7 mouse cellular contexts compared by ENCODE assay signal in genomic region chr17:34261502-34261901, GRCm38 (mm10). TPM values are rescaled to one million over a fixed set of nuclear protein-coding genes. Genes with fewer than 3 reads are reported as not detected.
DNase-seq lines count a peak whose midpoint lies in the region; ATAC-seq and TF ChIP-seq lines count a peak whose summit lies in the region.

No protein-coding gene starts in this region.

- H3K4me3 ChIP-seq in brown adipose tissue, adult 24 weeks (ENCODE audit: insufficient read depth, low read depth, low read length) = no peak overlapping the region
- H3K4me3 ChIP-seq in forebrain, postnatal 0 days (ENCODE audit: low read depth, low read length) = no peak overlapping the region
- no peak overlapping the region for H3K4me3 ChIP-seq in hindbrain, embryonic 16.5 days (ENCODE audit: low read length)
- no peak overlapping the region for H3K4me3 ChIP-seq in midbrain, embryonic 13.5 days (replicated peaks)

- H3K36me3 ChIP-seq in forebrain, postnatal 0 days (ENCODE audit: insufficient read depth) = no peaks in the 10 kb centered on the region
- H3K36me3 ChIP-seq in hindbrain, embryonic 16.5 days (ENCODE audit: control insufficient read depth, insufficient read depth, low read length) = no peaks in the 10 kb centered on the region
- no peaks in the 10 kb centered on the region for H3K36me3 ChIP-seq in midbrain, embryonic 13.5 days

- peak; percentile 60 for DNase-seq in Patski (ENCODE audit: low read depth, low spot score)
- peak; percentile 90 for DNase-seq in forebrain, postnatal 0 days
- DNase-seq in layer of hippocampus, postnatal 14 days (ENCODE audit: low spot score in 2 of 2) = peak; percentile 55 to 88
- DNase-seq in right cerebral cortex, postnatal 4 days = peak; percentile 77

- no peaks in the 10 kb centered on the region for H3K4me1 ChIP-seq in brown adipose tissue, adult 24 weeks (ENCODE audit: control insufficient read depth, insufficient read depth, insufficient read length, low read length)
- peaks cover 5% of the 10 kb centered on the region for H3K4me1 ChIP-seq in forebrain, postnatal 0 days (ENCODE audit: insufficient read depth)
- H3K4me1 ChIP-seq in hindbrain, embryonic 16.5 days (ENCODE audit: control insufficient read depth, insufficient read depth, low read depth, low read length) = peaks cover 10% of the 10 kb centered on the region
- H3K4me1 ChIP-seq in midbrain, embryonic 13.5 days (replicated peaks) = peaks cover 24% of the 10 kb centered on the region

- ATAC-seq in Patski = peak; percentile 55
- peak; percentile 56 for ATAC-seq in forebrain, postnatal 0 days
- peak; percentile 72 for ATAC-seq in hindbrain, embryonic 16.5 days
- peak; percentile 73 for ATAC-seq in midbrain, embryonic 13.5 days

- peak overlapping the region; percentile 71 for H3K27ac ChIP-seq in brown adipose tissue, adult 24 weeks (replicated peaks; ENCODE audit: low read depth, low read length)
- no peak overlapping the region for H3K27ac ChIP-seq in forebrain, postnatal 0 days (ENCODE audit: low read depth, low read length)
- no peak overlapping the region for H3K27ac ChIP-seq in hindbrain, embryonic 16.5 days (ENCODE audit: low read depth, low read length)
- H3K27ac ChIP-seq in midbrain, embryonic 13.5 days = no peak overlapping the region

- CTCF ChIA-PET in Patski (lab: Charles Lee) = interaction anchor here (1.3 to 1.6 kb wide), 2 partner anchors 11 to 23 kb away, joined by 3 to 4 read pairs; partner anchors contain the start of gene H2-Ob

- in situ Hi-C loops in Patski (cut with MboI; ENCODE audit: low pct_unique_long_range_greater_than_20kb) = no loop called here

- no peak for TF ChIP-seq CTCF in Patski (IDR thresholded peaks at IDR 0.05)
- no peak for TF ChIP-seq CTCF in forebrain, postnatal 0 days (IDR thresholded peaks at IDR 0.05; ENCODE audit: low read depth)

- no peak overlapping the region for H3K9ac ChIP-seq in forebrain, postnatal 0 days
- H3K9ac ChIP-seq in hindbrain, embryonic 16.5 days (ENCODE audit: low read depth, low read length) = no peak overlapping the region
- H3K9ac ChIP-seq in midbrain, embryonic 13.5 days (replicated peaks) = no peak overlapping the region

- POLR2A ChIA-PET in Patski (lab: Charles Lee) = no interaction called here

- no peak overlapping the region for H3K4me2 ChIP-seq in forebrain, postnatal 0 days (ENCODE audit: low read depth)
- H3K4me2 ChIP-seq in hindbrain, embryonic 16.5 days (ENCODE audit: low read length) = no peak overlapping the region
- no peak overlapping the region for H3K4me2 ChIP-seq in midbrain, embryonic 13.5 days (replicated peaks)

- WGBS in forebrain, postnatal 0 days = 29% methylated on average over 4 of the region's 4 CpGs
- WGBS in hindbrain, embryonic 16.5 days = 22% methylated on average over 4 of the region's 4 CpGs
- 28% methylated on average over 4 of the region's 4 CpGs for WGBS in midbrain, embryonic 13.5 days

- peaks cover 15% of the 10 kb centered on the region for H3K27me3 ChIP-seq in Patski
- H3K27me3 ChIP-seq in forebrain, postnatal 0 days (ENCODE audit: insufficient read depth, low read length) = peaks cover 28% of the 10 kb centered on the region
- no peaks in the 10 kb centered on the region for H3K27me3 ChIP-seq in hindbrain, embryonic 16.5 days (replicated peaks; ENCODE audit: control insufficient read depth, insufficient read depth, low read length)
- H3K27me3 ChIP-seq in midbrain, embryonic 13.5 days = peaks cover 36% of the 10 kb centered on the region

- no peaks in the 10 kb centered on the region for H3K9me3 ChIP-seq in forebrain, postnatal 0 days (ENCODE audit: low read length)
- no peaks in the 10 kb centered on the region for H3K9me3 ChIP-seq in hindbrain, embryonic 16.5 days (ENCODE audit: control insufficient read depth, low read length)
- H3K9me3 ChIP-seq in midbrain, embryonic 13.5 days = no peaks in the 10 kb centered on the region

RNA-seq across cellular contexts. Expression of gene H2-Ab1, which starts 4.0 kb away (rescaled TPM):
- 0.09 TPM for polyA plus RNA-seq in Patski (2021)
- 71.7 and 90.6 TPM in 2 replicates for polyA plus RNA-seq in brown adipose tissue, adult 24 weeks (2012; ENCODE audit: insufficient read depth, insufficient read length, missing spikeins)
- total RNA-seq in forebrain, postnatal 0 days (2014; rRNA removed) = 0.38 and 2.0 TPM in 2 replicates
- 1.8 and 2.1 TPM in 2 replicates for polyA plus RNA-seq in forebrain, postnatal 0 days (2015; fragmentation: Nextera tagmentation; extraction: Ambion mirVana)
- polyA plus RNA-seq in hindbrain, embryonic 16.5 days (2015; fragmentation: Nextera tagmentation; extraction: Ambion mirVana) = 1.7 and 2.3 TPM in 2 replicates
- total RNA-seq in layer of hippocampus, postnatal 14 days (2021) = 1 to 10 TPM; 2.3 to 2.7 TPM
- polyA plus RNA-seq in midbrain, embryonic 13.5 days (2015; fragmentation: Nextera tagmentation; extraction: Ambion mirVana) = 1.7 and 2.1 TPM in 2 replicates

RNA-seq across cellular contexts. Expression of gene H2-Ob, which starts 22.8 kb away (rescaled TPM):
- not detected for polyA plus RNA-seq in Patski (2021)
- 0.55 and 2.1 TPM in 2 replicates for polyA plus RNA-seq in brown adipose tissue, adult 24 weeks (2012; ENCODE audit: insufficient read depth, insufficient read length, missing spikeins)
- 0.10 TPM in 1 of 2 replicates, not detected in the other for total RNA-seq in forebrain, postnatal 0 days (2014; rRNA removed)
- 0.33 and 0.36 TPM in 2 replicates for polyA plus RNA-seq in forebrain, postnatal 0 days (2015; fragmentation: Nextera tagmentation; extraction: Ambion mirVana)
- polyA plus RNA-seq in hindbrain, embryonic 16.5 days (2015; fragmentation: Nextera tagmentation; extraction: Ambion mirVana) = 0.16 and 0.33 TPM in 2 replicates
- total RNA-seq in layer of hippocampus, postnatal 14 days (2021) = under 1 TPM in 1 of 2 experiments, not detected in 1; 0.69 TPM
- not detected in 2 replicates for polyA plus RNA-seq in midbrain, embryonic 13.5 days (2015; fragmentation: Nextera tagmentation; extraction: Ambion mirVana)

RNA-seq across cellular contexts. Expression of gene H2-Aa, which starts 26.1 kb away (rescaled TPM):
- polyA plus RNA-seq in Patski (2021) = not detected
- polyA plus RNA-seq in brown adipose tissue, adult 24 weeks (2012; ENCODE audit: insufficient read depth, insufficient read length, missing spikeins) = 181 and 183 TPM in 2 replicates
- 0.14 and 0.85 TPM in 2 replicates for total RNA-seq in forebrain, postnatal 0 days (2014; rRNA removed)
- polyA plus RNA-seq in forebrain, postnatal 0 days (2015; fragmentation: Nextera tagmentation; extraction: Ambion mirVana) = 0.59 and 0.73 TPM in 2 replicates
- 0.59 and 0.80 TPM in 2 replicates for polyA plus RNA-seq in hindbrain, embryonic 16.5 days (2015; fragmentation: Nextera tagmentation; extraction: Ambion mirVana)
- 1 to 10 TPM in 1 of 2 experiments, under 1 TPM in 1; 0.93 to 2.1 TPM for total RNA-seq in layer of hippocampus, postnatal 14 days (2021)
- polyA plus RNA-seq in midbrain, embryonic 13.5 days (2015; fragmentation: Nextera tagmentation; extraction: Ambion mirVana) = 0.28 and 0.41 TPM in 2 replicates

RNA-seq across cellular contexts. Expression of gene H2-Eb1, which starts 44.2 kb away (rescaled TPM):
- polyA plus RNA-seq in Patski (2021) = 0.32 TPM
- polyA plus RNA-seq in brown adipose tissue, adult 24 weeks (2012; ENCODE audit: insufficient read depth, insufficient read length, missing spikeins) = 93.0 and 109 TPM in 2 replicates
- total RNA-seq in forebrain, postnatal 0 days (2014; rRNA removed) = 1.5 and 2.1 TPM in 2 replicates
- 2.5 and 2.7 TPM in 2 replicates for polyA plus RNA-seq in forebrain, postnatal 0 days (2015; fragmentation: Nextera tagmentation; extraction: Ambion mirVana)
- polyA plus RNA-seq in hindbrain, embryonic 16.5 days (2015; fragmentation: Nextera tagmentation; extraction: Ambion mirVana) = 3.5 and 4.3 TPM in 2 replicates
- 1 to 10 TPM; 1.8 to 2.1 TPM for total RNA-seq in layer of hippocampus, postnatal 14 days (2021)
- 1.7 and 2.1 TPM in 2 replicates for polyA plus RNA-seq in midbrain, embryonic 13.5 days (2015; fragmentation: Nextera tagmentation; extraction: Ambion mirVana)

RNA-seq across cellular contexts. Expression of gene Tap2, which starts 58.2 kb away (rescaled TPM):
- 38.2 TPM for polyA plus RNA-seq in Patski (2021)
- polyA plus RNA-seq in brown adipose tissue, adult 24 weeks (2012; ENCODE audit: insufficient read depth, insufficient read length, missing spikeins) = 23.5 and 27.7 TPM in 2 replicates
- 1.3 and 1.9 TPM in 2 replicates for total RNA-seq in forebrain, postnatal 0 days (2014; rRNA removed)
- 3.2 and 3.8 TPM in 2 replicates for polyA plus RNA-seq in forebrain, postnatal 0 days (2015; fragmentation: Nextera tagmentation; extraction: Ambion mirVana)
- 2.9 and 3.2 TPM in 2 replicates for polyA plus RNA-seq in hindbrain, embryonic 16.5 days (2015; fragmentation: Nextera tagmentation; extraction: Ambion mirVana)
- total RNA-seq in layer of hippocampus, postnatal 14 days (2021) = 1 to 10 TPM; 5.7 to 5.9 TPM
- 0.50 and 0.55 TPM in 2 replicates for polyA plus RNA-seq in midbrain, embryonic 13.5 days (2015; fragmentation: Nextera tagmentation; extraction: Ambion mirVana)

Comparison
In these comparisons a context has a peak if more than half of its experiments do, and no peak if none do; other contexts are left out.
1. RNA of gene H2-Ab1, which starts 4.0 kb away (polyA plus RNA-seq): 71.7 to 90.6 TPM in brown adipose tissue, adult 24 weeks; 1.8 to 2.1 TPM in forebrain, postnatal 0 days, 1.7 to 2.1 TPM in midbrain, embryonic 13.5 days, 1.7 to 2.3 TPM in hindbrain, embryonic 16.5 days and 0.09 TPM in Patski (single experiment); every median in the first group is over 10 times any median in the second.
2. RNA of gene H2-Aa, which starts 26.1 kb away (polyA plus RNA-seq): 181 to 183 TPM in brown adipose tissue, adult 24 weeks; 0.59 to 0.73 TPM in forebrain, postnatal 0 days, 0.59 to 0.80 TPM in hindbrain, embryonic 16.5 days, 0.28 to 0.41 TPM in midbrain, embryonic 13.5 days and not detected in Patski (single experiment); every median in the first group is over 100 times any median in the second.
3. Peak in every context shown above with its lines, with median percentiles within 50 percentile points of each other: ATAC-seq and DNase-seq.